Mouse (Mus musculus): ENCODE measurements at regions not wholly inside any gene's neighbourhood (a gene's known extent, or its start where the extent isn't known, plus 50 kb on each side); places are given as distances from the start of the nearest gene placed in this dataset.
A peak's percentile ranks its signal among the peaks of the same experiment; 100 is the strongest.

DNA sequence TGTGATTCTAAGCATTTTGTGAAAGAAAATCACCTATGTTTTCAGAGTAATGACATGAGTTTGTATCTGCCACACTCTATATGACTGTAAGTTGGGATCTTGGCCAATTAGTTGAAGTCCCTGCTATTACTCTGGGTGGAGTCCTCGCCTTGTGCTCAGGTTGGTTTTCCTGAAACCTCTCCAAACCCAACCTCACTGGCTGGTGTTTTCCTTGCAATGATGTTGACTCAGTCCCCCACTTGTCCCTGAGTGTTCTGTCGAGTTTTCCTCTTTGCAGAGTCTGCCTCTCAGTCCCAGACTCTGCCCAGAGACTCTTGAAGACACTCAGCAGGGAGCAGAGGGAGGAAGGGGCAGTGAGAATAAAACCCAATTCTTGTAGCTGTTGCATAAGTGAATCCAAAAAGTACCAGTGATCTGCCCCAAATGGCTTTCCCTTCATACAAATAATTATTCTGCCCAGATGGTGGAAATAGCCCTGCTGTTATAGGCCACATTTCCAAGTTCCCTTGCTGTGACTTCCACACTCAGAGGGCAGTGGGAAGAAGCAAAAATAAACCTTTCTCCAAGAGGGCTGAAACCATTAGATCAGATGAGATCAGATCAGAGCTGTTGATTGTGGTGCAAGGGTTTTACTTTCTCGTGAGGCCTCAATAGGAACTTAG is 694.3 kb downstream of the Hs3st4 start:
- DNase-seq = no peak

DNA sequence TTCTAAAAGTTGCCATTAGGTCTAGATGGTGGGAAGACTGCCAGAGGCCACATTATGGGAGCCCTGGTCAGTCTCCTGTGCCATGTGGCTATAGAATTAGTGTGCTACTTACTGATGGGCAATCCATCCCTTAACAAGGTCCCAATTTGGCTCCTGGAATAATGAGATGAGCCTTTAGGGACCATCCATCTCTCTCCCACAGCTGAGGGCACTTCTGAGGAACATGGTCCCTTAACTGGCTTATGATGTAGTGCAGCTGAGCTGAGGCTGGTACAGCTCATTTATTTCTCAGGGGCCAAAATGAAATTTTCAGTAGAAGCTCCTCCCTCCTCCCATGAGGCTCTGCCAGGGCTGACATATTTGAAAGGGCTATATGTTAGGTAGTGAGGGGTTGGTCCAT is 697.9 kb downstream of the Hs3st4 start:
- no peak for DNase-seq

DNA sequence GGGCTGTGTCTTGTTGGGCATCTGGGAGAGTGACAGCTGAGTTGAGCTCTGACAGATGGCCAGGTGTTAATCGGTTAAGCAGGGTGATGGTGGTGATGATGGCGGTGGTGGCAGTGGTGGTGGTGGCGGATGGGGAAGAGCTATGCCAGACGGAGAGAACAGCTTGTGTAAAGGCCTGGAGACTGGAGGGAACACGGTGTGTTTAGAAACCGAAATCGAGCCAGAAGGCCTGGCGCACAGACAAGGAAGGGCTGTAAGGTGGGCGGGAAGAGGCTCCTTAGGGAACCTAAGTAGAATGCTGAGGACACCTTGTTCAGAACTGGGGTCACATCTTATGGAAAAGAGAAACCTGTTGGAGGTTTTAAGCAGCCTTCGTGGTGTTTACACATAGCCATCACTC is 698.5 kb downstream of the Hs3st4 start:
- DNase-seq = no peak

DNA sequence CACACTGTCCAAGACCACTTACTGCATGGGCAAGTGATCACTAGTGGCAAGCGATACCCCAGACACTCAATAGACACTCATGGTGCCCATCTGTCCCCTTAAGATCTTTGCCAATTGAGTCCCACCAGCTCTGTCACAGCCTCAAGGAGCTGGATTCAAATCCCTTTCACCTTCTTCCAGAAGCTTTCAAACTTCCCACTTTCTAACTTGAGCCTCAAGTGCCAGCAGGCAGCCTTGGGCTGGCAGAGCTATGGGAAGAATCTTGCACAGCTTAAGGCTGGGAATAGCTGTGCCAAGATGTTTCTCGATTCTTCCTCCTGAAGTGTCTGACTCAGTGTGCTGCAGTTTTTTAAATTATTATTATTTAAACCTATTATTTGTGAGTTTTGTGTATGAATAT is 699.2 kb downstream of the Hs3st4 start:
- DNase-seq = no peak

DNA sequence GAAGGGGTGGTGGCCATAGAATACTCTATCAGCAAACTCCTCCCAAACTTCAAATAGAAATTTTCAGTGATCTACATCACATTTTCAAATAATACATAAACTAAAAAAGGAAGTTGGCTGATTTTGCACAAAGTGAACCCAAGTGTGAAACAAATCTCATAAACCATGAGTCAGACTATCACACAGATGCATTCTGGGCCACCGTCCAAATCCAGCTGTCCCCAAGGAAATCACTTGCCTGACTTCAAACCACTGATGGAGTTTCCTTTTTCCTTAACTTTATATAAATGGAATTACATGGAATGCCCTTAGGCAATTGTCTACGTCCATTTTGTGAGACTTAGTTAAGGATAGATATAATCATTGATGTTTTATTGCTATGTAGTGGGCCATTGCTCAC is 702.8 kb downstream of the Hs3st4 start:
- DNase-seq = no peak

DNA sequence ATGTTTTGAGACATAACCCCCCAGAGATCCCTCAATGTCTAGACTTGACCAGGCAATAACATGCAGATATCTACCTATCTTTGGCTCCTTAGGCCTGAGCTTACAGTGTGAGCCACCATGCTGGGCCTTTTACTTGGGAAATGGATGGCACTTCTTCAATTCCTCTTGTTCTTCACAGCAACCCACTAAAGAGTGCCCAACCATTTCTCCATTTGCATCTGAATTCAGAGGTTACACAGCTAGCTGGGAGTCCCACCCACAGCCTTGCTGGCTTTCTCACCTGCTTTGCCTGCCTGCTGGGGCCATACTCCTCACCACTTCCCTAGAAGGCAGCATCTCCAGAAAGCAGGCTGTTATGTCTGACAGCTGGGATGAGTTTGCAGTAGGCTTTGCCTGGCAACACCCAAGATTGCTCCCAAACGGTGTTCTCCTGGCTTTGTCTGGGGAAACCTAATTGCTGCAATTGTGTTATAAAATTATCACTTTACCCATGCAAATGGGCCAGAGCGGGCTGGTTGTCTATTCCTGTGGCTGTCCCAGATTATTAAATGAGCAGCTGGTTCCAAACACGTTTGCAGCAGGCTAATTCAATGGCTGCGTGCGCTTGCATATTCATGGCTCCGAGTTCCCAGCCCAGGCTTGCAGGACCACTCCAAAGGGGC is 721.6 kb downstream of the Hs3st4 start:
- no peak for DNase-seq

DNA sequence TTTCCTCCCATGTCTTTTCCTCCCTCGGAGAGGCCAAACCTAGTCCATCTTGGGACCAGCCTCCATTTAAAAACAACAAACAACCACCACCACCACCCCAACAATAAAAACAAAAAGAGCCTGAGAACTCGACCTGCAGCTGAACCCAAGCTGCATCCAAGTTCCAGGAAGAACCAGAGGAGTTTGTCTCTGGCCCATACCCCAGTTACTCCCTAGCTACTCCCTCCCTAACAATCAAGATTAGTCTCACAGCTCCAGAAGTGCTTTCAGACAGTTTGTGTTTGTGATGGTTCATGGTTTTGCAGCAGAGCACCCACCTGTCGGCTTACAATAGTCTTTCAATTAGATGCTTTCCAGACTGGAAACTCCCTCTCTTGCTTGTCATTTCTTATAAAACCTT is 724.5 kb downstream of the Hs3st4 start:
- DNase-seq = no peak

DNA sequence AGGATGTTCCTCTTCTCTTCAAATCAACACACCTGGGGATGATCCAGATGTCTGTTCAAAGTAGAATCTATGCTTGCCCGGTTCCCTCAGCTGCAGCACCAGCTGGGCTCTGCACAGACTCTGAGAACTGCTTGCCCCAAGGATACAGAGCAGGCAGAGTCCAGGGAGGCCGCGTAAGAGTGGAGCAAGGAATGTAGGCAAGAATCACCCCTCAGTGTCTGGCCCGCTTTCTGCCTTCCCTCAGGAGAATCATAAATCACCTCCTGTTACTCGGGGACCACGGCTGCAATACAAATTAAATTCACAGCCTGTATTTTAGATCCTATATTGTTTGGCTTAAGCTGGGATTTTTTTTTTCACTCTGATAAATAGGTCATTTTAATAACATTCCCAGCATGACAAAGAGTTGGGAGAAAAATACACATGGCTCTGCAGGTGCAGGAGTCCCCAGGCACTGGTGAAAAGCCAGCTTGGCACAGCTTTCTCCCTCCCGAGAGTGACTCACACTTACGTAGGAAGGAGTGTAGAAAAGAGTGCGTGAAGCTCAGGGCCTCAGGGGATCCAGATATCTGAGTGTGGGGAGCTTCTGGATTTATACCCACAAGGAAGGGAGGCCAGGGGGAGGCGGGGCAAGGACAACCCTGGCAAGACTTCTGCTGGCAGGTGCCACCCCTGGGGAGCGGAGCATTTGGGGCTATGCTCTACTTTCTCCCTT is 726.3 kb downstream of the Hs3st4 start:
- no peak for DNase-seq

DNA sequence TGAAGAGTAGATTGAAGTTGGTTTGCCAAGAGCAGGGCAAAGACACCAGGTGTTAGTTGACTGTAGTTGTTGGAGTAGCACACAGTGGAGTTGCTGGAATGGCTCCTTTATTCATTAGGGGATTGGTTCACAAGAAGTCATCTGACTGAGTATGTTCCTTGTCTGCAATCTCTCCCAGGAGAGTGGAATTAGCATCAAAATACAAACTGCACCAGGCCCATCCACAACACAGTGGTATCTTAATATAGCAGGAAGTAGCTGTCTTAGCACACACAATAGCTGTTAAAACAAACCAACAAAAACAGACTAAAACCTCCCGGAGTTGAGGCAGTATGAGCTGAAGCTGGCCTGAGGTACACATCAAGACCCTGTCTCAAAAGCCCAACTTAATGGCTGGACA is 723.5 kb upstream of the Kdm8 start:
- no peak for DNase-seq

DNA sequence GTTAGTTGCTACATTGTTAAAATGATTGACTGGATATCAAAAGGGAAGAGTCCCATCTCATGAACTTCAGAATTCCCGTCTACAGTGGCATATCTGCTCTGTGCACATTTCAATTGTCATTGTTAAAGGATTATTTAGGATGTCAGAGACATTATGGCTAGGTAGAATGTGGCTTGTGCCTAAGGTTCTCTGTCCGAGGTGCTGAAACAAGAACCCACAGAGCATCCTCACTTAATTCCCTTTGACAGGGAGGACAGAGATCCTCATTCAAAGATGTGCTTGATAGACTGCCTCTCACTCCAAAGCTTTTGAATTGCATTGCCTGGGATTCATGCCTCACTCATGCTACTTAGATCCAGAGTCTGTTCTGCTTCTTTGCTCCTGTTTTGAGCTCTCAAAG is 702.4 kb upstream of the Kdm8 start:
- no peak for DNase-seq

DNA sequence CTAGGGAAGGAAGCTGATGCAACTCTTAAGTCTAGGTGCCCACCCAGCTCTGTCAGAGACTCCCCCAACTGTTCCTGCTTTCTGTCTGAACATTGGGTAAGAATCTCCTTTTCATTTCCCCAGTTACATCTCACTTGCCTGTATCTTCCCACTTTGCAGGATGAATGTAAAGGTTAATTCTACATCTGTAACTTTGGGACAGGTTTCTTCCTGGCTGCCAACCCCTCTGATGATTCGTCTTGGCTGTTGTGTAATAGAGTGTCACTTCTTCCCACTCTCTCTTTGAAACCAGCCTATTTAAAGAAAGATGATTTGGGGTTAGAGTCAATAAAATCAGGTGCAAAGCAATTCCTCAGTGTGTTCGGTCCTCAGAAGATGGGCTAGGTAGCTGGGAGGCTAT is 698.2 kb upstream of the Kdm8 start:
- DNase-seq = no peak

DNA sequence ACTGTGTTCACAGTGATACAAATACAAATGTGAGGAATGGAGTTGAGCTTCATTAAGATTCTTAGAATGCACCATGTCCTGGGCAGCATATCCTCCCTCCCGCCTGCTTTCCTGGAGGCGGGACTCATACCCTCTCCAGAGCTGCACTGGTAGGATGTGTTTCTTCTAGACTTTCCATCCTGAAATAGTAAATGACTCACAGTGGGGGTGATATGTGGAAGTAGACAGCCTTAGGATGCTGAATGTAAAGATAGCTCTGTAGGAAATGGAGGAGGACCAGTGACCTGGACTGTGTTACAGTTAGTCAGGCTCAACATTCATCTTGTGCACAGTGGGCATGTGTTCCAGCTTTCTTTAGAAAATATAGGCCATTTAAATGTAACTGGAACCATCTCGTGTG is 696.1 kb upstream of the Kdm8 start:
- no peak for DNase-seq

DNA sequence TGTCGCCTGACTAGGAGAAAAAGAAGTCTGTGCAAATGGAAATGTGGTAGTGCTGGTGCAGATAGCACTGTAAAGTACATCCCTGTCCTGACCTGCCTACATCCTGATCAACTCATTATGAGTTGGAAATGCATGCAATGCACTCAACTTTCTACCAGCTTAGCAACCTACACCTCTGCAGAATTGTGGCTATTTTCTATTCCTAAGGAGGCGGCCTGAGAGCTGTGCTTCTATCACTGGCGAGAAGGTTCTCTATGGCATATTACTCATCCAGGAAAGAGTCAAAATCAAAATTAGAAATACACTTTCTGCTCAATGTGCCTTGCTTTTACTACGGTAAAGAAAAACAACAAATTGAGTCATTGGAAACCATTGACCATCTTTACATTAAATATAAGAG is 685.4 kb upstream of the Kdm8 start:
- no peak for DNase-seq

DNA sequence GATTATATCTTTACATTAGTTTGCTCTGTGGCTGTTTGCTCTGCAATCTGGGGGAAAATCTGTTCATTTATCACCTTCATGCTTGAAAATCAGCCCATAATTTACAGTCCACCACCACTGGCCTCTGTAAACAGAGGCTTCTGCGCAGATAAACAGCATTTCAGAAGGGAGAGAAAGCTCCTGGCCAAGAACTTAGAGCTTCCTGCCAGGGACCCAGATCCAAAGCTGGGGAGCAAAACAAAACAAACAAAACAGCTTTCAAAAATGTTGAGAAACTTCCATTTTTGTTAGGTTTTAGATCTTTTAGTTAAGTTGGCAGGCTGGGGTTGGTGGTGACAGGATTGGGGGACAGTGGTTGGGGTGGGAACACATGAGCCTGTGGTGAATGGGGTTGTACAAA is 666.7 kb upstream of the Kdm8 start:
- no peak for DNase-seq

DNA sequence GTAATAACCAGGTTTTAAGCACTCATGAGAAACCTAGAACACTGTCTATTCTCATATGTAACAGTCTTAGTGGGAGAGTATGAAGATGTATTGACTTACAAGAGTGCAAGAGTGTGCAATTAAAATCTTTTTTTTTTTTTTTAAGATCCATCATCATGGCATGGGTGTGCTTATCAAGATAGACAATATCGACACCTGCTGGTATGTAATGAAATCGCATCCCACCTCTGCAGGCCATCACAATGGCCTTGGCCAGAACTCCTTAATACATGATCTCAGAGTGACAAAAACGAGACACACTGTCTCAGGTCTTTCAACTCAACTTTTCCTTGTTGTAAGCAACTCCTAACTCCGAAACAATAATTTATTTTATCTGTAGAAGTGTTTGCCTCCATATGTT is 661.7 kb upstream of the Kdm8 start:
- DNase-seq = no peak

DNA sequence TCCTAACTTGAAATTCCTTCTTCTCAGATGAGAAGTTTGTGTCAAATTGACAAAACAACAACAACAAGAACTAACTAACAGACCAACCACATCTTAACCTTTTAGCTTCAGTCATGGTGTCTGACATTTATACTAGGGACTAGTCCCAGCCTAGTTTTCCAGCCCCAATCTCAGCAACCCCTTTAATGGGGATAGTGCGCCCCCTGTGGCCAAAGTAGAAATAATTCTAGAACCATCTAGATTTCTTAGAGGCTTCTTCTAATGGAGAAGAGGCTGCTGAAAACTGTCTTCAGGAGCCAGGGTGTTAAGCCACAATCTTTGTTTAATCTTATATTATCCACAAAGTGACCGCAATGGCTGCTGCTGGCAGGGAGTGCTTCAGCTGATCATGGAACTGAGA is 659.5 kb upstream of the Kdm8 start:
- DNase-seq = peak; percentile 6

DNA sequence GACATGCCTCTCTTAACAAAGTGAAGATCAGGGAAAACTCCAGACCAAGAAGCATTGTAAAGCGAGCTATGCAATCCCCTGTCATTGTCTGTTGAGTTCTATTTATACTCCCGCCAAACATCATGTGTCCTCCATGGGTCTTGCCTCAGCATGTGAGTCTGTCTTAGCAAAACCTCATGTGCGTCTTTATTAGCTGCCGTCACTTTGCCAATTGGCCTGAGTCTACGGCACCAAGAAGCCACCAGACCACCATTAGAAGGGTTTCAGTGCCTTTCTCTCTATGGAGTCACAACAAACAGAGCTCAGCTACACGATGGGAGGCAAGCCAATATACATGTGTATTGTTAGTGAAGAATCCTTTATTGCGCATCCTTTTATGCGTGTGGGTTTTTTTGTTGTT is 658.6 kb upstream of the Kdm8 start:
- no peak for DNase-seq

DNA sequence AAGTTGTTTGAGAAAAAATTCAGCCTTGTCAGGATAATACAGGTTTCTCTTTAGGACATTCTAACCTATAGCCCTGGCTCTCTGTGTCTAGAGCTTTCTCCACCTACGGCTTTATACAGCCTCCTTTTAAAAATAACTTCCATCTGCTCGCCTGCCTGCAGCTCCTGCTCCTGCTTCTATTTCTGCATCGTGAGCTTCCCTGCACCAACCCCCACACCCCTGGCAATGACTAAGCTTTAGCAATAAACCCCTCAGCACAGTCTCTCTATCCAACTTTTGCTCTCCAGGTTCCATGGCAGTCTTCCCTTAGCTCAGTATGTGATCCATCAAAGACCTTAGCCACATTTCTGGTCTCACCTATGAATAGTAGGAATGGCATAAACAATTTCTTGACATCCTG is 655.7 kb upstream of the Kdm8 start:
- no peak for DNase-seq

DNA sequence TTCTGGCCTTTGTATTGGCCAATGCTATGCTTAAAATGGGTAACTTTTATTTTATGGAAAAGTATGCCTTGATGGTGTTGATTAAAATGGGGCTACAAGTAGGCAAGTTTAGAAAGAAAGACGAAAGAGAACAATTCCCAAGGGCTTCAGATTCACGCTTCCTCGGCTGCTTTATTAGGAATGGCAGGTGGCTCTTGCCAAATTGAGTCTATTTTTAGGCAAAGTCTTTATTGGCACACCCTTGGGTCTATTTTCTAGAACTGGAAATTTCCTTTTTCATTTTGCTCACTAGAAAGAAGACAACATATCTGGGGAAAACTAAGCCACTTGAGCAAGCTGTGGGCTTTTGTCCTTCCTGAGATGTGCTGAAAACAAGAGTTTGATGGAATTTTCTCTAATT is 641.4 kb upstream of the Kdm8 start:
- no peak for DNase-seq

DNA sequence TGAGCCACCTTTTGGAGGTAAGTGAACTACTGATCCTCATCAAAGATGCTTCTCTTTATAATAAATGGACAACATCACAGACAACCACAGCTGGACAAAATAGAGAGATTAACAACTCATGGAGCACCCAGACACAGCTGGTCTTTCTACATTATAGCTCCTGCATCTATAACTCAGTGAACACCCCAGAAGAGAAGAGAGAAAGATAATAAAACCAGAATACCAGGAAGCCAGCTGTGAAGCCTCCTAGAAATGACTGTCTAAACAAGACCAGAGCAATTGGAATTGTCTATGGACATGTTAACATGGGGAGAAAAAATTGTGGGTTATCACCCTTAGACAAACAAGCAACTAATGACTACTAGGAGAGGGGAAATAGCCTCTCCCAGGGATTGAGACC is 609.8 kb upstream of the Kdm8 start:
- no peak for DNase-seq

DNA sequence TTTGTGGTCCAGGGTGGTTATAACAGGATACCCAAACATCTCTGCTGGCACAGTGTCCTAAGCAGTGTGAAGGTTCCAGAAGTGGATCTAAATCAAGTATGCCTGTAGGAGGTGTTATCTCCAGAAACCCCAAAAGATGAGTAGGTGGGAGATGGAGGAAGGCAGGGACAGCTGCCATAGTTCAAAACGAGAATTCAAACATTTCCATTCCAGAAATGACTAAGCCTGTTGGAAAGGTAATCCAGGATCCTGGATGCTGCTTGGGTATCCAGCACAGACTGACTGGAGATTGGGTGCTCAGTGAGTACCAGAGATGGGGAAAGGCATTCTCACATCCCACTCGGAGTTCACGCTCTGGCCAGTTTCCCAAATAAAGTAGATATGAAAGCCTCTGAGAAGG is 607.9 kb upstream of the Kdm8 start:
- no peak for DNase-seq

DNA sequence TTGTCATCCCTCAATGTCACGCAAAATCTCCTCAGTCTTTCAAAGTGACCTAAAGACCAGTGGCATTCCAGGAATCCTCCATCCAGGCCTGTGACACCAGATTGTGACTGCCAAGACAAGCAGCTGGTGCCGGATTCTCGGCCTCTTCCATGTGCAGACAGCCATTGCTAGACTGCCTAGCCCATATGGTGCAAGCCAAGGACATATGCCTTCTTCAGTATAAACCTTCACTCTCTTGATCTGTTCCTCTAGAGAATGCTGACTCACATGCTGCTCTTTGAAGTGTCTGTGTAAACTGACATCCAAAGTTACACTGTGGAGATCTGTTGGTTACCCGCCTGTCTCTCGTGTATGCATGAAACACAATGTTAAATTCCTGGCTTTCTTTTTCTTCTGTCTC is 589.4 kb upstream of the Kdm8 start:
- no peak for DNase-seq

DNA sequence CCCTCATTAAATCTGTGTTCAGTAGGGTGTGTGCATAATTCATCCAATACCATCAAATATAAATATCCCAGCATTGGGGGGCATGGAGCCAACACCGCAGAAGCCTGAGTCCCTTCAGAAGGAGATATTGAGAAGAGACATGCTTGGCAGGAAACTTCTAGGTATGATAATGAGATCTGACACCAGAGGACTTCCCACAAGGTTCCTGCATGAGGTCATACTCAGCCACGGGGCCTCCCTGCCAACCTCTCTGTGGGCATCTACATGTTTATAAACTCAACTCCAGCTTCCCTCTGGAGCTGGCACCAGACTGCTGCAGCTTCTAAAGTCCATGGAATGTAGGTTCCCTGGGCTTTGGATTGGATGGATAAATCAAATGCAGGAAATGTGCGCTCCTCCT is 587.4 kb upstream of the Kdm8 start:
- no peak for DNase-seq

DNA sequence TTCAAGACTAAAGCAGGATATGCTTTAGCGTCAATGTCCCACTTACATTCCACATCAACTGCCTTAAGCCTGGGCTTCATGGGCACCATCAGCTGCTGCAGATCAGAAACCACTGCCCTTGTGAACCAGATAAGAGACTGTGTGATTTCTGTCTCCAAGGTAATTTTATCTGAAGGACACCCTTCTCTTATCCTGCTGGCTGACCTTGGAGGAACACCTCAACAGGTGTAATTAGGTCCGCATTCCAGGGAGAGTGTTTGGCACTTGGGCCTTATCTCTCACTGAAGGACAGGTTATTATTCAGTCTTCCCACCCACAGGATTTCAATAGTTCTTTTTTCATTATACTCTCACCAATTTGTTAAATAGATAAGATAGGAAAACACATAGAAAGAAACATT is 583.1 kb upstream of the Kdm8 start:
- DNase-seq = no peak

DNA sequence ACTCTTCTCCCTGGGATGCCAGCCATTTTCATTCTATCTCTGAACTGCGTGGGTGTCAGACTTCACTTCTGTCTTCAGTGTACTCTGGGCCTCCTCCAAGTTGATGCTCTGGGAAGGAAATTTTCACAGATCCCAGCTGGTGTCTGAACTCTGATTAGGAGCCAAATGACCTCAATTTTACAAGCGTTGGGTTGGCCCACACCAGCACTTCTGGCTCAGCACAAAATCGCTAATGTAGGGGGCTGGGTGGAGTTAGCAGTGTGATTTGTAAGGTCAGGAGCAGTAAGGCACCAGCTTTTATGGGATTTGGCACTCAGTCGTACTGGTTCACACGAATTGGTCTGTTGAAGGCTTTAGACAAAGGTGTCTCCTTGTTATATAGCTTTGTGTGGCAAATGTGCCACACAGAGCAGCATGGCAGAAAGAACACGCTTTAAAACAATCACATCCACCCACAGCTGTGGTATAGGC is 576.3 kb upstream of the Kdm8 start:
- DNase-seq = no peak

All from thymus, postnatal 4 days (tissue).